8 mouse cellular contexts compared by ENCODE assay signal in the genomic region with DNA sequence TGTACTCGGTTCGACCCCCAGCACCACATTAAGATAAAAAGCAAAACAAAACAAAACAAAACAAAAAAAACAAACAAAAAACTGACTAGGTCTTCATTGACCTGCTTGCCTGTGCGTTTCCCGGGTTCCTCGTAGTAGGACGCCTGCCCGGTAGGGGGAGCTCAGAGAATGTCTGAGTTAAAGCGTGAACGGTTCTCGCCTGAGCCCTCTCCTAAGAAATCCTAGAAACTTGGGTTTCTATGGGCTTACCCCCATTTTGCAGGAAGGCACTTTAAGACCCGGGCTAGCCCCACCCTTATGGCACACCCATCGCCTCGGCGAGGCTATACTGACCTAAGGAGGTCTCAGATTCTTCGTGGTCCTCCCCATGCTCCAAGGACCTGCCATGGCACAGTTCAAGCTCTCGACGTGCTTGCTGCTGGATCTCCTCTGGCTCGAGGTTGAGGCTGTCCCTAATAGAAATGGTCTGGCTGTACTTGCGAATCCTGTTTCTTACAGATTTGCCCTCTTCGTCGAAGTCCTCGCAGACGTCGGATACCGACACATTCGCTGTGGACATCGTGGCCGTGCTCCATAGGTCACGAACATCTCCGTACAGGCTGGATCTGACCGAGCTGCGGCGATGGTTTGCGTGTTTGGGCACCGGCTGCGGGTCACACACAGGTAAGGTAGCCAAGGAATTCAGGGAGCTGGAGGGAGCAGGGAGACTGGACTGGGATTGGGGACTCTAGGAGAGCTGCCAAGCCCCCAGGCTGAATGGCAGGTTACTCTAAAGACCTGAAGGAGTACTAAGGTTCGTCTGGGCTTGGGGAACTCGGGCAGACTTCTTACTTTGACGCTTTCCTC. TPM values are rescaled to one million over a fixed set of nuclear protein-coding genes. Genes with fewer than 3 reads are reported as not detected.
A peak's percentile ranks its signal among the peaks of the same experiment; 100 is the strongest.
DNase-seq lines count a peak whose midpoint lies in the region; ATAC-seq lines count a peak whose summit lies in the region.

No protein-coding gene starts in this region.

- H3K9me3 ChIP-seq in midbrain, embryonic 12.5 days = no peaks in the 10 kb centered on the region

- ATAC-seq in midbrain, embryonic 12.5 days (ENCODE audit: low FRiP score, low read depth) = no peak
- ATAC-seq in monocyte, adult 5-6 weeks (replicated peaks; ENCODE audit: insufficient number of reproducible peaks, low FRiP score, low TSS enrichment, poor library complexity, severe bottlenecking) = no peak

- intact Hi-C loops in left cerebral cortex, postnatal 4 days (cut with DNase I) = no loop called here

- no peaks in the 10 kb centered on the region for H3K36me3 ChIP-seq in midbrain, embryonic 12.5 days

- DNase-seq in ZHBTc4 (ENCODE audit: low read depth, low spot score) = peak; percentile 82
- peak; percentile 93 to 96 for DNase-seq in cerebellum, postnatal 25 days
- DNase-seq in gastrocnemius, postnatal 4 days (ENCODE audit: low spot score in 2 of 2) = peak; percentile 71 to 85
- DNase-seq in kidney, adult 11 months = peak; percentile 82
- peak; percentile 88 for DNase-seq in left cerebral cortex, postnatal 4 days
- peak; percentile 81 to 92 for DNase-seq in spleen, postnatal 10 days (ENCODE audit: low spot score in 2 of 2)

- H3K9ac ChIP-seq in midbrain, embryonic 12.5 days (replicated peaks) = no peak overlapping the region

- peak overlapping the region; percentile 1; the same call in 1 of the 2 replicates for H3K4me2 ChIP-seq in midbrain, embryonic 12.5 days (replicated peaks)

- no peak overlapping the region for H3K27ac ChIP-seq in midbrain, embryonic 12.5 days (replicated peaks)

- 4% methylated on average over 39 of the region's 39 CpGs for WGBS in midbrain, embryonic 12.5 days

- H3K4me1 ChIP-seq in midbrain, embryonic 12.5 days = peaks cover 44% of the 10 kb centered on the region

- H3K27me3 ChIP-seq in midbrain, embryonic 12.5 days = peaks cover 76% of the 10 kb centered on the region

- peak overlapping the region; percentile 15; the same call in 1 of the 2 replicates for H3K4me3 ChIP-seq in midbrain, embryonic 12.5 days

RNA-seq across cellular contexts. Expression of gene Catsperz, which starts 0.5 kb away (rescaled TPM):
- total RNA-seq in gastrocnemius, postnatal 4 days (2021) = not detected
- total RNA-seq in left cerebral cortex, postnatal 4 days (2021) = 10 to 100 TPM in 1 of 2 experiments, 1 to 10 TPM in 1; 6.2 to 11.1 TPM
- 0.68 and 0.97 TPM in 2 replicates for polyA plus RNA-seq in midbrain, embryonic 12.5 days (2016; fragmentation: Nextera tagmentation; extraction: Ambion mirVana)
- not detected in 3 replicates for total RNA-seq in monocyte, adult 5-6 weeks (2017)

RNA-seq across cellular contexts. Expression of gene Esrra, which starts 3.1 kb away (rescaled TPM):
- 10 to 100 TPM; 44.1 to 44.7 TPM for total RNA-seq in gastrocnemius, postnatal 4 days (2021)
- 10 to 100 TPM; 30.4 to 32.7 TPM for total RNA-seq in left cerebral cortex, postnatal 4 days (2021)
- 13.9 and 14.3 TPM in 2 replicates for polyA plus RNA-seq in midbrain, embryonic 12.5 days (2016; fragmentation: Nextera tagmentation; extraction: Ambion mirVana)
- 39.1 to 50.2 TPM (median 46.8 TPM) in 3 replicates for total RNA-seq in monocyte, adult 5-6 weeks (2017)

RNA-seq across cellular contexts. Expression of gene Kcnk4, which starts 9.6 kb away (rescaled TPM):
- under 1 TPM in 1 of 2 experiments, not detected in 1; 0.39 TPM for total RNA-seq in gastrocnemius, postnatal 4 days (2021)
- 10 to 100 TPM; 13.8 to 15.5 TPM for total RNA-seq in left cerebral cortex, postnatal 4 days (2021)
- 0.19 and 0.52 TPM in 2 replicates for polyA plus RNA-seq in midbrain, embryonic 12.5 days (2016; fragmentation: Nextera tagmentation; extraction: Ambion mirVana)
- total RNA-seq in monocyte, adult 5-6 weeks (2017) = not detected in 3 replicates

RNA-seq across cellular contexts. Expression of gene Prdx5, which starts 14.8 kb away (rescaled TPM):
- total RNA-seq in gastrocnemius, postnatal 4 days (2021) = 100 to 1,000 TPM; 137 to 142 TPM
- total RNA-seq in left cerebral cortex, postnatal 4 days (2021) = 100 to 1,000 TPM; 203 to 204 TPM
- 172 and 191 TPM in 2 replicates for polyA plus RNA-seq in midbrain, embryonic 12.5 days (2016; fragmentation: Nextera tagmentation; extraction: Ambion mirVana)
- 520 to 936 TPM (median 803 TPM) in 3 replicates for total RNA-seq in monocyte, adult 5-6 weeks (2017)

RNA-seq across cellular contexts. Expression of gene Trmt112, which starts 15.2 kb away (rescaled TPM):
- 10 to 100 TPM; 54.7 to 56.4 TPM for total RNA-seq in gastrocnemius, postnatal 4 days (2021)
- 10 to 100 TPM; 42.5 to 43.0 TPM for total RNA-seq in left cerebral cortex, postnatal 4 days (2021)
- polyA plus RNA-seq in midbrain, embryonic 12.5 days (2016; fragmentation: Nextera tagmentation; extraction: Ambion mirVana) = 129 and 139 TPM in 2 replicates
- 84.5 to 135 TPM (median 85.6 TPM) in 3 replicates for total RNA-seq in monocyte, adult 5-6 weeks (2017)

Comparison
In these comparisons a context has a peak if more than half of its experiments do, and no peak if none do; other contexts are left out.
1. RNA of gene Kcnk4, which starts 9.6 kb away (total RNA-seq): 13.8 to 15.5 TPM in left cerebral cortex, postnatal 4 days; 0.39 TPM in gastrocnemius, postnatal 4 days and not detected in monocyte, adult 5-6 weeks; every median in the first group is over 10 times any median in the second.
2. Peak in every context shown above with its lines, with median percentiles within 50 percentile points of each other: DNase-seq.